Mouse (Mus musculus) 3T3-L1 (cell line): Measurements from ENCODE around the gene Plekhg1.

Experiments
- DNase-seq: peaks from one replicate; pipeline ENCODE4 v3.0.0-alpha.2; 2015; ENCODE audit warnings: low read depth, low spot score

The Plekhg1 gene

GRCm38 (mm10) chr10:3829472-3829871 lies 89.3 kb downstream of the Plekhg1 start:
- DNase-seq: no peak

- DNase-seq: no peak
Observed at GRCm38 (mm10) chr10:3830618-3831017, 90.5 kb downstream of the Plekhg1 start.

- no peak for DNase-seq
Observed at GRCm38 (mm10) chr10:3831597-3832351, 91.6 kb downstream of the Plekhg1 start.

- no peak for DNase-seq
Observed at GRCm38 (mm10) chr10:3834060-3834459, 93.9 kb downstream of the Plekhg1 start.

GRCm38 (mm10) chr10:3834678-3835077 lies 94.5 kb downstream of the Plekhg1 start:
- DNase-seq: no peak

GRCm38 (mm10) chr10:3835616-3836015 lies 95.5 kb downstream of the Plekhg1 start:
- no peak for DNase-seq

- no peak for DNase-seq
Observed at GRCm38 (mm10) chr10:3839748-3840432, 99.7 kb downstream of the Plekhg1 start.

GRCm38 (mm10) chr10:3844430-3844829 lies 104.3 kb downstream of the Plekhg1 start:
- DNase-seq: no peak

GRCm38 (mm10) chr10:3847021-3847420 lies 106.9 kb downstream of the Plekhg1 start:
- no peak for DNase-seq

GRCm38 (mm10) chr10:3851461-3851860 lies 111.3 kb downstream of the Plekhg1 start:
- DNase-seq: no peak

- DNase-seq: no peak
Observed at GRCm38 (mm10) chr10:3852733-3853132, 112.6 kb downstream of the Plekhg1 start.

GRCm38 (mm10) chr10:3857912-3858311 lies 117.7 kb downstream of the Plekhg1 start:
- DNase-seq: no peak

GRCm38 (mm10) chr10:3858437-3858836 lies 118.3 kb downstream of the Plekhg1 start:
- DNase-seq: no peak

- DNase-seq: no peak
Observed at GRCm38 (mm10) chr10:3858961-3859714, 119.0 kb downstream of the Plekhg1 start.

- DNase-seq: no peak
Observed at GRCm38 (mm10) chr10:3863411-3864195, 123.4 kb downstream of the Plekhg1 start.

GRCm38 (mm10) chr10:3864196-3864540 lies 124.0 kb downstream of the Plekhg1 start:
- no peak for DNase-seq

GRCm38 (mm10) chr10:3867298-3867697 lies 127.1 kb downstream of the Plekhg1 start:
- DNase-seq: no peak

- DNase-seq: no peak
Observed at GRCm38 (mm10) chr10:3870828-3871227, 130.7 kb downstream of the Plekhg1 start.

- DNase-seq: no peak
Observed at GRCm38 (mm10) chr10:3873467-3873866, 133.3 kb downstream of the Plekhg1 start.

- DNase-seq: no peak
Observed at GRCm38 (mm10) chr10:3877852-3878535, 137.8 kb downstream of the Plekhg1 start.

- no peak for DNase-seq
Observed at GRCm38 (mm10) chr10:3881179-3881578, 141.0 kb downstream of the Plekhg1 start.
